Mouse (Mus musculus) cerebellum, postnatal 4 days (tissue): ENCODE results near the gene Cfap299.

Source experiments
- DNase-seq, 2 experiments: peaks; one replicate each; pipeline ENCODE4 v3.0.0; 2022; ENCODE audit warnings: low spot score in 2 of 2, mixed read lengths in 1 of 2

Cfap299 gene

DNA sequence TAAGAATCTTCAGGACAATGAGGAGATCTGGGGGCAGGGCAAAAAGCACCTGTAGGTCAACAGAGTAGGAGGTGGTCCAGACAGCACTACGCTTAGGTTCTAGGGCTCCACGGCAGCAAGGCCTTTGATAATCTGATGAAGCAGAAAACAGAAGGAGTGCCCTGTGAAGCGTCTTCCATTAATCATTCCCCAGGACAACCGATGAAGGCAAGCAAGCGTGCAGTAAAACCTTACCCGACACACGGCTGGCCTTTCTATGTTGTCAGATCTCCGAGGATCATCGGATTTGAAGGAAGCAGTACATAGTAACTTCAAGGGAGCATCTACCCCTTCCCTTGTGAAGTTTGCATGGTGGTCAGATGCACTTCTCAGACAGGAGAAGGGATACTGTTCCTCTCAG is 478.8 kb downstream of the Cfap299 start:
- no peak for DNase-seq

DNA sequence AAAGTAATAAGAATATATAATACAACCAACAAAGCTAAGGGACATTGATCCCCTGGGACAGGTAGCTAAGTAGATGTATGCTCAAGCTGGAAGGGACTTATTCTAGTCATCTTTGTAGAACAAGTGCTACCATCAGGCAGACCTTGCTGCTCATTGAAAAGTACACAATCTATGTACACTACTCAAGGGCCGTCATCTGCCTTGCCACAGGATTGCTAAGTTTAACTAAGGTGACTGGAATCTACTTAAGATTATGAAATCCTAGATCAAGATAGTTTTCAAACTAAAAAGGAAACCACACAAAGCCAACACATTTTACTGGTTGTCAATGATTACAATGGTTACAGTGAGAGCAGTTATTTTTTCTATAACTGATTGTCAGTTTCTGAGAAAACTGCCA is 483.3 kb downstream of the Cfap299 start:
- DNase-seq = no peak

DNA sequence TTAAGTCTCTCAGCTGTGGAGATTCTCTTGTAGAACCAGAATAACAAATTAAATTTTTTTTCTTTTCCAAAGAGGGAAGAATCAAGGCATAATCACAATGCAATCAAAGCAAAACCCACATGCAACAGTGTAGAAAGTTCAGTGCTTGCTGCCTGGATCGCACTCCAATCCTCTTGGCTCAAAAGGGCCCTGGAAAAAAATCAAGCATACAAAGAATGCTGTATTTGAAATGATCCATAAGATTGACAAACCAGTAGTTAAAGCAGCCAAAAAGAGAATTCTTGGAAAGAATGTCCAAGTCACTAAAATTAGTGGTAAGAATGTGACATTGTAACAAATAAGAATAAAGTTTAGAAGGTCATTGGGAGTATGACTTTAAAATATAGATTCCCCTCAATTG is 486.2 kb downstream of the Cfap299 start:
- DNase-seq = no peak

DNA sequence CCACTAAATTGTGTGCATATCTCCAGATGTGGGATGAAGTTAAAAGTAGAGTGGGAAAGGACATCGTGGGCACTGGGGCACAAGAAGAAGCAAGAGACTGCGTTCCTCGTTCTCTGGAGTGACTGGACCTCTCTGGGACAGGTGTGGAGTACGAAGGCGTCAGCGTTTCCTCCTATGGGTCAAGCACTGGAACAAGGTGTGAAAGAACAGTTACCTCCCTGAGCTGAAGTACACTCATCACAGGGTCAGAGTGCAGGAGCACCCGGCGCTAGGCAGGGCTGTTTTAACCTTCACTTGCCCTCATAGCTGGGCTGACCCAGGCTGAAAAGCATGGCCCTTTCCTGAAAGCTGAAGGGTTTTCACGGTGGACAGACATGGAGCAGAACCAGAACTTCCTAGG is 504.7 kb downstream of the Cfap299 start:
- DNase-seq = no peak

DNA sequence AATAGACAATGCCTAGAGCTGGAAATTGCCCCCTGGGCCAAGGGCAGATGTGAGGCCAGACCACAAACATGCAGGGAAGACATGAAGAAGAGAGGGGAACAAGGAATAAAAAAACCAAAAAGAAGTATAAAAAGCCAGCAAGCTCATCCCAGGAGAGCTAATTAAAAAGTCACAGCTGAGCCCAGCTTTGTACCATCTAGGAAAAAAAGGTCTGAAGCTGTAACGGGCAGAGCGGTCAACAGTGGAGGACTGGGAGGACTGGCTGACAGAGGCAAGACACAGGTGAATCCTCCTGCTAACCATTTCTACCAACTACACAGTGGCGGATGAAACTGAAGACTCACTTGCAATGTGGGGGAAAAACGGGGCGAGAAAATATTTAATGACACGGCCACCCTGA is 505.2 kb downstream of the Cfap299 start:
- DNase-seq = no peak

DNA sequence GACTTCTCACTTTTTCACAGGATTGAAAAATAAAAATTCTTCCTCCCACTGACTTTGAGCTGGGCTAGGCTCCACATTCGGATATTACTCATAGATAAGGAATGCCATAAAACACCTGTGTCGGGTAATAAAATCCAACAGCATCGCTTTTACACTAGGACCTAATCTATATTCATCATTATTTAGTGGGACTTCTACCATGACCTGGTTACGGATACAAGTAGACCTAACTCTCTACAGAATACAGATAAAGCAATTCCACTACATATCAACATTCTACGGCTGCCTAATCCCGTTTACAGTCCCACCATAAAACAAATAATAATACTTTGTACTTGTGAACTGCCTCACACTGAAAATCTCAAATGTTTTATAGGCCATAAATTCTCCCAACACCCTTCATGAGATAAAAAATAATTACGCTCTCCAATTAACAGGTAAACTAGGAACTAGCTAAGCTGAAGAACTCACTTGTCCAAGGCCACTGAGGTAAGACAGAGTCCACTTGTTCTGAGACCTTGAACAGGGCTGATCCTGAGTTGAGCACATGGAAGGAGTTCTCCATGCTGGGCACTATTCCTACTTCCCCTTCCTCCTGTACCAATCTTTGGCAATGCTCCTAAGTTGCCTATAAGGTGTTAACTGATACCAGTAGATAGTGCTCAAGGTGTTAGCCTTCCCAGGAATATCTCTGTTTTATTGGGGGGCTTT is 513.7 kb downstream of the Cfap299 start:
- DNase-seq = no peak

DNA sequence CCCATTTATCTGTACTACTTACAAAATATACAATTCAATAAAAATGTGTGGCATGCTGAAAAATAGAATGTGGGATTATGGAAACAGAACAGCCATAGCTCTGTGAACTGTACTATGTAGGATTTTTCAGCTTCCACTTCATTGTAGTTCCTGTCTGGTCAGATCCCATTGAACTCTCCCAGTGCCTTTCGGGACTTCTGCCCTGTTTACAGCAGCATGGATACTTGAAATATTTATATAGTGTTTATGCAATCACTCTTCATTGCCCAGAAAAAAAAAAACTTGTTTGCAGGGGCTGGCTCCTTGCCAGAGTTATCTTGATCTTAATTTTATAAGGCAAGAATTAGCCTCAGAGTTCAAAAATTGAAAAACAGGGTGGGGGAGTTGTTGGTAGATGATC is 515.6 kb downstream of the Cfap299 start:
- DNase-seq = no peak
